Mouse (Mus musculus) ES-Bruce4 (cell line): ENCODE measurements around the gene Ppp1r18. TPM values are rescaled to one million over a fixed set of nuclear protein-coding genes. Genes with fewer than 3 reads are reported as not detected.

Source experiments
- H3K27ac ChIP-seq: 2 replicates; pipeline ENCODE4 v1.5.1; 2012; ENCODE audit warnings: low read length, inconsistent platforms; ENCODE audit not compliant: insufficient read depth
- H3K27me3 ChIP-seq: 2 replicates; pipeline ENCODE4 v1.6.1; 2012; ENCODE audit warnings: mild to moderate bottlenecking, low read length, inconsistent platforms; ENCODE audit not compliant: control insufficient read depth, poor library complexity, insufficient read depth, severe bottlenecking
- H3K36me3 ChIP-seq: 2 replicates; pipeline ENCODE4 v1.6.1; 2012; ENCODE audit warnings: inconsistent platforms, mild to moderate bottlenecking, low read length, moderate library complexity; ENCODE audit not compliant: control insufficient read depth, poor library complexity, insufficient read depth, severe bottlenecking
- H3K4me1 ChIP-seq: one replicate; pipeline ENCODE4 v1.8.1; 2011; ENCODE audit warnings: low read length; ENCODE audit not compliant: control insufficient read depth, insufficient read depth
- H3K4me3 ChIP-seq: 2 replicates; pipeline ENCODE4 v1.5.1; 2011; ENCODE audit warnings: low read depth, mild to moderate bottlenecking, low read length
- H3K9ac ChIP-seq: 2 replicates; pipeline ENCODE4 v1.6.1; 2012; ENCODE audit warnings: low read depth, mild to moderate bottlenecking, inconsistent platforms; ENCODE audit not compliant: poor library complexity, severe bottlenecking
- H3K9me3 ChIP-seq: replicated peaks from 2 replicates; pipeline ENCODE4 v1.6.1; 2012; ENCODE audit warnings: mild to moderate bottlenecking, low read length, inconsistent platforms; ENCODE audit not compliant: control insufficient read depth, poor library complexity, insufficient read depth, severe bottlenecking
- CTCF ChIP-seq: IDR thresholded peaks from one replicate; pipeline ENCODE4 v1.8.1; 2011; ENCODE audit warnings: low read depth, low read length
- EP300 ChIP-seq: IDR thresholded peaks from 2 replicates; pipeline ENCODE4 v1.6.1; 2011; ENCODE audit warnings: low read depth, low read length; ENCODE audit not compliant: insufficient read depth
- POLR2A ChIP-seq: IDR thresholded peaks from one replicate; pipeline ENCODE4 v1.8.1; 2011; ENCODE audit warnings: low read length; ENCODE audit not compliant: insufficient read depth
- polyA plus RNA-seq: library from polyadenylated mRNA; stranded (reverse); fragments of >200 nt; gene quantifications from 2 replicates; pipeline ENCODE4 v1.2.4, GENCODE M21; 2011; ENCODE audit warnings: low read depth; ENCODE audit not compliant: missing spikeins, insufficient read depth, insufficient read length

Ppp1r18 gene
- polyA plus RNA-seq, 1 experiment: 18.6 TPM

GRCm38 (mm10) chr17:35821439-35822430, 43.7 kb upstream of the Ppp1r18 start, which contains the start of gene Ier3:
Ier3 (plus strand) TSS chr17:35821684.
- Histone ChIP-seq H3K4me3 (peak within 1 kb of the TSS; percentile 83), H3K9me3 (no peaks in the 10 kb centered on the region), H3K27ac (peak within 1 kb of the TSS; percentile 2; the same call in 1 of the 2 replicates), H3K9ac (peak within 1 kb of the TSS; percentile 77), H3K27me3 (no peaks in the 10 kb centered on the region), H3K36me3 (no peaks in the 10 kb centered on the region), H3K4me1 (peaks cover 3% of the 10 kb centered on the region)
- 0 out of 2 replicates have a peak, but pooled peaks have one; percentile 46 for TF ChIP-seq EP300
- TF ChIP-seq POLR2A: peak; percentile 91
- TF ChIP-seq CTCF: no peak

GRCm38 (mm10) chr17:35822564-35822963, 42.8 kb upstream of the Ppp1r18 start:
- H3K27ac ChIP-seq: no peak overlapping the region
- TF ChIP-seq POLR2A (no peak), EP300 (no peak), CTCF (no peak)
- peaks cover 2% of the 10 kb centered on the region for H3K4me1 ChIP-seq
- no peaks in the 10 kb centered on the region for H3K9me3 ChIP-seq
- no peaks in the 10 kb centered on the region; the same call in 1 of the 2 replicates for H3K36me3 ChIP-seq
- H3K4me3 ChIP-seq: peak overlapping the region; percentile 83
- H3K27me3 ChIP-seq: no peaks in the 10 kb centered on the region
- H3K9ac ChIP-seq: peak overlapping the region; percentile 77

- TF ChIP-seq CTCF (no peak), EP300 (0 out of 2 replicates have a peak, but pooled peaks have one; percentile 16), POLR2A (peak; percentile 21)
- peak within 1 kb of the TSS; percentile 77 for H3K9ac ChIP-seq
- no peaks in the 10 kb centered on the region for H3K9me3 ChIP-seq
- no peaks in the 10 kb centered on the region; the same call in 1 of the 2 replicates for H3K36me3 ChIP-seq
- peaks cover 2% of the 10 kb centered on the region for H3K4me1 ChIP-seq
- peak within 1 kb of the TSS; percentile 83 for H3K4me3 ChIP-seq
- 0 out of 2 replicates have a peak within 1 kb of the TSS, but pooled peaks have one; percentile 8 for H3K27ac ChIP-seq
- H3K27me3 ChIP-seq: no peaks in the 10 kb centered on the region
These were observed 42.1 kb upstream of the Ppp1r18 start, which contains the start of gene Flot1 for GRCm38 (mm10) chr17:35822964-35823937. Flot1 (plus strand) TSS chr17:35823230.

GRCm38 (mm10) chr17:35824402-35824801, 41.0 kb upstream of the Ppp1r18 start:
- Histone ChIP-seq H3K27me3 (no peaks in the 10 kb centered on the region), H3K9ac (peak overlapping the region; percentile 77; the same call in 1 of the 2 replicates), H3K36me3 (no peaks in the 10 kb centered on the region; the same call in 1 of the 2 replicates), H3K4me1 (peaks cover 2% of the 10 kb centered on the region), H3K27ac (no peak overlapping the region), H3K9me3 (no peaks in the 10 kb centered on the region), H3K4me3 (no peak overlapping the region)
- TF ChIP-seq EP300: no peak
- no peak for TF ChIP-seq POLR2A
- TF ChIP-seq CTCF: peak; percentile 47

- no peak overlapping the region for H3K4me3 ChIP-seq
These were observed 40.1 kb upstream of the Ppp1r18 start for GRCm38 (mm10) chr17:35825109-35825850.

More at GRCm38 (mm10) chr17:35825109-35825850, 40.1 kb upstream of the Ppp1r18 start:
- Histone ChIP-seq H3K27me3 (no peaks in the 10 kb centered on the region), H3K9me3 (no peaks in the 10 kb centered on the region), H3K9ac (no peak overlapping the region), H3K27ac (no peak overlapping the region), H3K36me3 (no peaks in the 10 kb centered on the region; the same call in 1 of the 2 replicates), H3K4me1 (peaks cover 2% of the 10 kb centered on the region)
- TF ChIP-seq EP300: no peak
- TF ChIP-seq POLR2A: no peak
- TF ChIP-seq CTCF: no peak
